Mouse (Mus musculus) forebrain, postnatal 0 days (tissue): ENCODE data around the gene Erbin. TPM values are rescaled to one million over a fixed set of nuclear protein-coding genes. Genes with fewer than 3 reads are reported as not detected.

Source experiments
- ATAC-seq: fragments of 200-750 bp; cut with Nextera tagmentation; 2 replicates; pipeline ENCODE4 v1.8.0; 2017; ENCODE audit warnings: mild to moderate bottlenecking, moderate library complexity
- DNase-seq: peaks from one replicate; pipeline ENCODE4 v3.0.0-alpha.2; 2015
- H3K27ac ChIP-seq: fragments of 300-500 bp; sonication (generic); 2 replicates; pipeline ENCODE4 v1.5.1; 2014; ENCODE audit warnings: low read depth, mild to moderate bottlenecking, antibody characterized with exemption, low read length, moderate library complexity, mixed read lengths
- H3K27me3 ChIP-seq: fragments of 300-500 bp; sonication (generic); 2 replicates; pipeline ENCODE4 v1.6.1; 2014; ENCODE audit warnings: mild to moderate bottlenecking, low read length, mixed read lengths; ENCODE audit not compliant: insufficient read depth
- H3K36me3 ChIP-seq: fragments of 300-500 bp; sonication (generic); 2 replicates; pipeline ENCODE4 v1.6.1; 2014; ENCODE audit warnings: mild to moderate bottlenecking, moderate library complexity; ENCODE audit not compliant: insufficient read depth
- H3K4me1 ChIP-seq: fragments of 300-500 bp; sonication (generic); 2 replicates; pipeline ENCODE4 v1.6.1; 2014; ENCODE audit warnings: antibody characterized with exemption; ENCODE audit not compliant: insufficient read depth
- H3K4me2 ChIP-seq: fragments of 300-500 bp; sonication (generic); 2 replicates; pipeline ENCODE4 v1.6.1; 2014; ENCODE audit warnings: low read depth, mild to moderate bottlenecking, moderate library complexity
- H3K4me3 ChIP-seq: fragments of 300-500 bp; sonication (generic); 2 replicates; pipeline ENCODE4 v1.5.1; 2014; ENCODE audit warnings: low read depth, low read length, mixed read lengths
- H3K9ac ChIP-seq: fragments of 300-500 bp; sonication (generic); 2 replicates; pipeline ENCODE4 v1.6.1; 2014; ENCODE audit warnings: mild to moderate bottlenecking
- H3K9me3 ChIP-seq: fragments of 300-500 bp; sonication (generic); 2 replicates; pipeline ENCODE4 v1.6.1; 2016; ENCODE audit warnings: low read length
- CTCF ChIP-seq: sonication (generic); IDR thresholded peaks from 2 replicates; pipeline ENCODE4 v1.5.1; 2016; ENCODE audit warnings: antibody characterized with exemption, control low read depth, low read depth
- WGBS: fragments of 180-500 bp; shearing (Covaris S2); extraction: QIAGEN DNeasy Blood & Tissue Kit; methylation state at CpG from one replicate; pipeline ENCODE4 v1.1.7; 2014; 5-methylcytosine and 5-hydroxymethylcytosine counted together
- polyA plus RNA-seq: library from polyadenylated mRNA; unstranded; fragments of >200 nt; fragmentation: Nextera tagmentation; extraction: Ambion mirVana; gene quantifications from 2 replicates; pipeline ENCODE4 v1.2.1, GENCODE M21; 2015
- total RNA-seq: library from RNA; depleted of rRNA; stranded (reverse); fragments of >200 nt; gene quantifications from 2 replicates; pipeline ENCODE4 v1.2.3, GENCODE M21; 2014

Gene Erbin
- total and polyA plus RNA-seq, 2 experiments from 2014 or later, result 6.0 to 51.3 TPM

DNA sequence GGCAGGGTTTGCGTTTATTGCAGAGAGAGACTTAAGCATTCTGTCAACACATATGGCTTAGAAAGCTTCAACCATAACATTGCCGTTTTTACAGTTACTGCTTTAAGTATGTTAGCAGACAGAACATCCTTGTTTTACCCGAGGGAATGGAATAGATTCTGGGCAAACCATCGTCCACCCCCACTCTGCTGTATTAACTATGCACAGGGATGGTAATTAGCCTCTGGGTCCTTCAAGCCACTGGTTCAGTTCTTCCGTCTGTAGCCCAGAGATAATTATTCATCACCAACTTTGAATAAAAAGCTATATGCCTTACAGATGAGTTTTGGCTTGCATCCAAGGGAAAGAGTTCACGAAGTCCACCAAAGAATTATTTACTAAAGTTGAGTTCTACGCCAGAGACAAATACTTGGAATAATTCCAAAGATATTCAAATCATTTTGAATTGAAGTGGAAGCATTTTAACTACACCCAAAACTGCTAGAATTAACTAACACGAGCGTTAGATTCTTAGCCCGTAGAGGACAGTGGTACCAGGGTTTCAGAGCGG, 1.6 kb upstream of the Erbin start:
- Histone ChIP-seq H3K9me3 (no peaks in the 10 kb centered on the region), H3K4me1 (0 out of 2 replicates have a peak, but pooled peaks cover 9% of the 10 kb centered on the region), H3K27ac (peak overlapping the region; percentile 100), H3K9ac (peak overlapping the region; percentile 93), H3K4me3 (peak overlapping the region; percentile 95), H3K4me2 (peak overlapping the region; percentile 71), H3K36me3 (no peaks in the 10 kb centered on the region), H3K27me3 (no peaks in the 10 kb centered on the region)
- DNase-seq (no peak), ATAC-seq (no peak)
- no peak for TF ChIP-seq CTCF
- WGBS, result 6% methylated on average over 11 of the region's 11 CpGs

DNA sequence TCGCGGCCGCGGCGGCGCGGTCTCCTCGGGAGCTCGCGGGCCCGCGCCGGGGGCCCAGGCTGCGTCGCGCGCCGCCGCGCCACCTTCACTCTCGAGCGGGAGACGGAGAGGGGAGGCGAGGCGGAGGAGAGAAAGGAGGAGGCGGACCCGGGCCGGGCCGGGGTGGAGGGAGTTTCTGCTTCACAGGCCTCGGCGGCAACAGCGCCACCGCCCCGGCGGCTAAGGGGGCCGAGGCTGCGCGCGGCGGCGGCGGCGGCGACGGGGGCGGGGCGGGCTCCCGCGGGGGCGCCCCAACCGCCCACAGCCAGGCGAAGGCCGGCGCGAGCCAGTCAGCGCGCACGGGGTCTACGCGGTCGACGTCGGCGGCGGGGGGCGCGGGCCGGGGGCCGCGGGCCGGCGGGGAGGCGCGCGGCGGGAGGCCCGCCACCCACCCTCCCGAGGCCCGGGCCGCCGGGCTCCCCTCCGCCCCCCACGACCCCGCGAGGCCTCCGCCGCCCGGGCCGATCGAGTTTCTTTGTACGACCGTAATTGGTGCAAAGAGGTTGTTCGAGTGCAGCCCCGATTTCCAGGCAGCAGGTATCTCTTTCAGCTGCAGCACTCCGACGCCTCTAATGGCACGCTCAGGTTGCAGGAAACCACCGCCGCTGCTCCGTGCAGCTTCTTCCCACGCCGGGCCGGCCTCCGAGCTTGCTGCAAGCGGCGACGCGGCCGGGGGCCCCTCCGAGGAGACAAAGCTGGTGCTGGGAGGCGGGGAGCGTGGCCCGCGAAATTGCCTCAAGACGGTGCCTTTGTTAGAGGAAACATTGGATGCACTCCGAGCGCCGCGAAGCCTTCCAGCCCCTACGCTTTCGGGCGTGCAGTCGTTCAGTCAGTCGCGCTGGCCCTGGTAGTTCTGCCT, 868 bp upstream of the Erbin start:
- under 1% methylated on average over 58 of the region's 125 CpGs for WGBS
- TF ChIP-seq CTCF, result peak; percentile 32

DNA sequence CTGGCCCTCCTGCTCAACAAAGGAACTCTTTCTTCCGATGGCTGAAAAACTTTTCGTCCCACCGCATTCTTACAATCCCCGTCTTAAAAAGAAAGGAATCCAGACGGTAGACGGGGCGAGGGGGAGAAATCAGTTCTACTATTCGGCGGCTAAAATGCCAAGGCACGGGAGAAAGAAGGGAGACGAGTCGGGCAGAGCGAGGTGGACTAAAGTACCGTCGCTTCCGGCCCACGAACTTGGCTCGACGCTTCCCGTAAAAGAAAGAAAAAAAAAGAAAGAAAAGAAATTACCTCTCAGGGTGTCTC, 406 bp downstream of the Erbin start:
- Histone ChIP-seq H3K4me2 (peak overlapping the region; percentile 71), H3K4me1 (0 out of 2 replicates have a peak, but pooled peaks cover 9% of the 10 kb centered on the region), H3K4me3 (peak overlapping the region; percentile 95), H3K9me3 (no peaks in the 10 kb centered on the region), H3K27me3 (no peaks in the 10 kb centered on the region), H3K9ac (peak overlapping the region; percentile 93), H3K27ac (peak overlapping the region; percentile 100), H3K36me3 (no peaks in the 10 kb centered on the region)
- DNase-seq, result no peak
- WGBS, result 1% methylated on average over 20 of the region's 20 CpGs
- TF ChIP-seq CTCF, result no peak
- no peak for ATAC-seq

More for the DNA sequence above, 868 bp upstream of the Erbin start:
- peak; percentile 93 for DNase-seq
- Histone ChIP-seq H3K4me2 (peak overlapping the region; percentile 71), H3K9me3 (no peaks in the 10 kb centered on the region), H3K4me1 (0 out of 2 replicates have a peak, but pooled peaks cover 9% of the 10 kb centered on the region), H3K9ac (peak overlapping the region; percentile 93), H3K27ac (peak overlapping the region; percentile 100), H3K27me3 (no peaks in the 10 kb centered on the region), H3K4me3 (peak overlapping the region; percentile 95), H3K36me3 (no peaks in the 10 kb centered on the region)
- peak; percentile 92 for ATAC-seq

DNA sequence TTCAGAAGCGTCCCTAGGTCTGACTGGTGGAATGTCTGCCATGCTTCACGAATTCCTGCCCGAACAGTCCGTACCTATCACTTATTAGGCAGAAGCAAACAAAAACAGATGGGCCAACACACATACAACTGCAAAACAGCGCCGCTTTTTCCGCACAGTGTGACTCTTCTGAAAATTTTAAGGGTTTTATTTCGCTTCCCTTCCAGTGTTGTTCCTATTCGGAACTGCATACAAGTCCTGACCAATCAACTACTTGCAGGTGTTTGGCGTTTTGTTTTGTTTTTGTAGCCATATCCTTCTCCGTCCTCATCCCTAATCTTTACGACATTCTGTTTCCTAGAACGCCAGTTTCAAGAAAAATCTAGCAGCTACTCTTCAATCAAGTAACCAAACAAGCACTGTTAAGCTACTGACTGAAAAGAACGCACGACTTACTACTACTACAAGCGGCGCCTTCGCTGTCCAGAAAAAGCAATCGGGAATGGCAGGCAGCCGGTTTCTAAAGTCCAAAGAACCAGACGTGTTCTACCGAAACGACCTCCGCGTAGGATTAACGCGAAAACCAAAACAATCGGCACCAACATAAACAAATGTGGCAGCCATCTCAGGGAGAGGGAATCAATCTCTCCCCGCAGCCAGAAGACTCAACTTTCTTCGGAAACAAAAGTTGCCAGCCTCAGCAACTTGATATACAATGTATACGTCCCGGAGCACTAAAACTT, 919 bp downstream of the Erbin start:
- Histone ChIP-seq H3K4me2 (peak overlapping the region; percentile 71), H3K4me1 (0 out of 2 replicates have a peak, but pooled peaks cover 9% of the 10 kb centered on the region), H3K27ac (peak overlapping the region; percentile 100), H3K9ac (peak overlapping the region; percentile 93), H3K27me3 (no peaks in the 10 kb centered on the region), H3K36me3 (no peaks in the 10 kb centered on the region), H3K9me3 (no peaks in the 10 kb centered on the region), H3K4me3 (peak overlapping the region; percentile 95)
- peak; percentile 41 for DNase-seq
- under 1% methylated on average over 32 of the region's 32 CpGs for WGBS
- ATAC-seq, result no peak
- TF ChIP-seq CTCF, result no peak

DNA sequence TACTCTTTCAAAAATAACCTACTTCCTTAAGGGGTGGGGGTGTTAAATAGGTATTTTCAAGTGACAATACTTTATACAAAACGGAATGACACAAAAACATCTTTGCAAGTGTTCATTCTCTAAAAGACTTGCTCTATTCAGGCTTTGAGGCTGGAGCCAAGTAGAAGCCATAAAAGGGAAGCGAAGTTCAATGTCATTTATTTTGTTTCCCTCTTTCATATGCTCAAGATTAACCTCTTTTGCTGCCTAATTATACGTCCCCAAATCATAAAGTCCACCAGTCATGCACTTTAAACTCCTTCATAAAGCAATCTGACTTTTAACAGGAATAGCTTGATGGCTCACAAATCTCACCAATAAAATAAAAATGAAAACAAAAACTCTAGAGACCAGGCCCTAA, 1.9 kb downstream of the Erbin start:
- no peak for DNase-seq
- TF ChIP-seq CTCF, result no peak
- WGBS, result 11% methylated on average over 3 of the region's 3 CpGs

DNA sequence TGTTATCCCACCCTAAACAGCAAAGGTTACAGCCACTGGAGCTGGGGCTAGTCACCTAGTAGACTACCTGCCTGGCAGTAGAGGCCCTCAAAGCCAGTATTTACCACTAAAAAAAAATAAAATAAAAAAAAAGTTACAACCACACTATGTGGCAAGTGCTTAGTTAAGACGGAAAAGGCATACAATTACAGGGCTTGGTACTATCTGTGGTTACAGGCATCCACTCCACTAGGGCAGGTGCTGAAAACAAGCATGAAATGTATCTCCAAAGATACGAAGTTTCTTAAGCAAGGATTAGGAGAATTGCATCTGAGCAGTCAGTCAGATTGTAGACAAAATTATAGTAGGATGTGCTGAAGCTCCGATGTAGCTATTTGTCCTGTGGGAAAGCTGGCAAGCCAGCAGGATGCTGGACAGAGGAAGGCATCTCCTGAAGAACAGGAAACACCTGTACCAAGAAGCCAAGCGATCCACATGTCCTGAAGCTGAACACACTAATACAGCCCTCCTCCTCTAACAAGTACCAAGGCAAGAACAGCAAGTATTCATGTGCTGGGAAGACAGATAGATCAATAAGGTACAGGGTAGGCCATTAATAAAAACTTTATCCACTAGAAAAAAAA, 6.1 kb downstream of the Erbin start:
- Histone ChIP-seq H3K9ac (no peak overlapping the region), H3K27me3 (no peaks in the 10 kb centered on the region), H3K36me3 (no peaks in the 10 kb centered on the region), H3K27ac (no peak overlapping the region), H3K9me3 (no peaks in the 10 kb centered on the region), H3K4me2 (no peak overlapping the region), H3K4me3 (no peak overlapping the region), H3K4me1 (0 out of 2 replicates have a peak, but pooled peaks cover 6% of the 10 kb centered on the region)
- DNase-seq, result no peak
- ATAC-seq, result no peak
- TF ChIP-seq CTCF, result no peak
- 91% methylated on average over 4 of the region's 4 CpGs for WGBS

More for the DNA sequence above, 1.9 kb downstream of the Erbin start:
- no peak overlapping the region for H3K27ac ChIP-seq
- H3K36me3 ChIP-seq, result no peaks in the 10 kb centered on the region
- H3K4me1 ChIP-seq, result 0 out of 2 replicates have a peak, but pooled peaks cover 9% of the 10 kb centered on the region
- peak overlapping the region; percentile 71 for H3K4me2 ChIP-seq
- H3K9me3 ChIP-seq, result no peaks in the 10 kb centered on the region
- ATAC-seq, result no peak
- H3K9ac ChIP-seq, result no peak overlapping the region; the same call in 1 of the 2 replicates
- H3K4me3 ChIP-seq, result peak overlapping the region; percentile 95
- no peaks in the 10 kb centered on the region for H3K27me3 ChIP-seq
